Mouse (Mus musculus): Measurements from ENCODE around the gene Mapt.

DNA sequence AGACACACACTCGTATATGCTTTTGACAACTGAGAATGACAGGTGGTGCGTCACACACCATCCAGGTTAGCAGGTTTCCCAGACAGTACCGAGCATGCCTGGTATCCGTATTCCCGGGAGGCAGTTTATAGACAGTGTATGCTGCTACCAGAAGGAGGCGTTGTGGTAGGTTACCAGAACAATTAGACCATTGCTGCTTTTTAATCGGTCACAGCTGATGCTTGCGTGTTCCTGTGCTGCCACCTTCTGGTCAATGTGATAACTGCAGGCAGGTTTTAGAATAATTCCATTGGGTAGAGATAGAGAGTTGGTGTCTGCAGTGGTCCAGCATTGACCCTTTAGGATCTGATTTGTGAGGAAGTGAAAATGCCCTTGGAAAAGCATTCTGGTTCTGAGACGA lies 35.4 kb upstream of the Mapt start:
- TF ChIP-seq POLR2A (IDR thresholded peaks at IDR 0.05; ENCODE audit: low read depth, low read length) (no peak), CTCF (conservative IDR thresholded peaks at IDR 0.05; ENCODE audit: insufficient read depth, insufficient read length, low read depth, low read length) (peak; percentile 95)
